Mouse (Mus musculus): Measurements from ENCODE around the gene Decr2.

DNA sequence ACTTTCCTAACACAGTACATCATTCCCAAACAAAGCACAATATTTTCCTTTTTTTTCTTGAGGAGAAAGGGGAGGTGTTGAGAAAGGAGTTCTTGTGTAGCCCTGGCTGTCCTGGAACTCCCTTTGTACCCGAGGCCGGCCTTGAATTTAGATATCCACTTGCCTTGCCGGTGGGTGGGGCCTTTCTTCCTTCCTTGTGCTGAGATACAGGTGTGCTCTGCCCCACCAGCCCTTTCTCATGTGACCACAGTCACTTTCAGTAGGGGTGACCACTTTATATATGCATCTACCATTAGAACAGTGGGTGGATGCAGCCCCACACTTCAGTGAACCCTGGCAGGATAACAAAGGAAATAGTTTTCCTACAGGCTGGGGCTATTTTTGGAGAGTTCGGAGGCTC lies 21.6 kb upstream of the Decr2 start:
- TF ChIP-seq FLI1 (IDR thresholded peaks at IDR 0.05; ENCODE audit: low read length) (no peak), GATA1 (IDR thresholded peaks at IDR 0.05; ENCODE audit: borderline replicate concordance, low read length) (no peak)

All from megakaryocyte, embryonic 14.5 days (primary cell).